Mouse (Mus musculus) stomach, postnatal 0 days (tissue): ENCODE results near the gene Nmral1.
"Not testable (repeated sequence)": the region's sequence is repeated elsewhere in the genome, so short reads cannot be mapped to it uniquely, and the experiment has no call there.

Experiments used
- CTCF ChIP-seq: IDR thresholded peaks from 2 replicates; pipeline ENCODE4 v1.5.1; 2016; ENCODE audit warnings: antibody characterized with exemption, low read depth, mild to moderate bottlenecking, moderate library complexity
- EP300 ChIP-seq: optimal IDR thresholded peaks from 2 replicates; pipeline ENCODE3; 2016; ENCODE audit warnings: antibody characterized with exemption

GRCm38 (mm10) chr16:4680922-4681455 is 38.2 kb downstream of the Nmral1 start:
- not testable (repeated sequence) for TF ChIP-seq CTCF, EP300
